In the genomic region with DNA sequence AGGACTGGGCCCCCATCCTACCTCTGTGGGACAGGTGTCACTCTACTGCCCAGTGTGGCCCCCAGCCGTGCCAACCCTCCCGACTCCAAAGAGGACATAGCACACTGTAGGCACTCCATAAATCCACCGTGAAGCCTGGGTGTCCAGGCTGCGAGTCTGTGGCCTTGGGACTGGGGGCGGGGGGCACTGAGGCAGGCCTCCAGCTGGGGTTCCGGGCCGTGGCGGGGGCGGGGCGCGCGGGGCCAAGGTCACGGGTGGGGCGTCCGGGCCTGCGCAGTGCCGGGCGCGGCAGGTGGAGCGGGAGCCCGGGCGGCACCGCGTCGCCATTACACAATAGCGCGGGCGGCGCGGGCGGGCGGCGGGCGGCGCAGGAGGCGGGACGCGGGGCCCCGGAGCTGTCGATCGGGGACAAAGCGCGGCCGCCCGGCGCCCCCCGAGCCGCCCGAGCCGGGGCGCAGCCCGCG, we compare ENCODE assay signal across 7 mouse cellular contexts. TPM values are rescaled to one million over a fixed set of nuclear protein-coding genes. Genes with fewer than 3 reads are reported as not detected.
DNase-seq lines count a peak whose midpoint lies in the region; ATAC-seq and TF ChIP-seq lines count a peak whose summit lies in the region.

A gene (plus strand): TSS at position 326 of the 464 bp plus-strand sequence.

- TF ChIP-seq POLR2A in small intestine, adult 2 months (IDR thresholded peaks at IDR 0.05; ENCODE audit: low read depth, low read length): peak; percentile 26; the same call in 1 of the 2 replicates

- peak; percentile 71 for ATAC-seq in hindbrain, embryonic 16.5 days

- H3K4me2 ChIP-seq in hindbrain, embryonic 16.5 days (ENCODE audit: low read length): peak within 1 kb of the TSS; percentile 94

- peak; percentile 70 for DNase-seq in ZHBTc4 (ENCODE audit: low read depth, low spot score)
- DNase-seq in cerebellum, postnatal 14 days: peak; percentile 85 to 89
- peak; percentile 80 for DNase-seq in gastrocnemius, postnatal 10 days
- peak; percentile 52 to 74 for DNase-seq in left cerebral cortex, postnatal 14 days (ENCODE audit: low spot score in 2 of 2)

- no peaks in the 10 kb centered on the region; the same call in 1 of the 2 replicates for H3K36me3 ChIP-seq in hindbrain, embryonic 16.5 days (ENCODE audit: control insufficient read depth, insufficient read depth, low read length)
- H3K36me3 ChIP-seq in megakaryocyte, embryonic 14.5 days (replicated peaks; ENCODE audit: low read length): peaks cover 32% of the 10 kb centered on the region
- H3K36me3 ChIP-seq in small intestine, adult 2 months (ENCODE audit: control insufficient read depth, insufficient read depth, low read length): peaks cover 23% of the 10 kb centered on the region

- H3K9me3 ChIP-seq in hindbrain, embryonic 16.5 days (ENCODE audit: control insufficient read depth, low read length): no peaks in the 10 kb centered on the region
- no peaks in the 10 kb centered on the region for H3K9me3 ChIP-seq in megakaryocyte, embryonic 14.5 days

- H3K27ac ChIP-seq in hindbrain, embryonic 16.5 days (ENCODE audit: low read depth, low read length): peak within 1 kb of the TSS; percentile 86
- peak within 1 kb of the TSS; percentile 99 for H3K27ac ChIP-seq in small intestine, adult 2 months (ENCODE audit: insufficient read depth, low read depth, low read length)

- no peak for TF ChIP-seq CTCF in small intestine, adult 2 months (IDR thresholded peaks at IDR 0.05; ENCODE audit: extremely low read depth, insufficient read length, insufficient replicate concordance, low read depth, low read length)

- no peaks in the 10 kb centered on the region for H3K27me3 ChIP-seq in hindbrain, embryonic 16.5 days (replicated peaks; ENCODE audit: control insufficient read depth, insufficient read depth, low read length)
- no peaks in the 10 kb centered on the region for H3K27me3 ChIP-seq in megakaryocyte, embryonic 14.5 days (replicated peaks)
- no peaks in the 10 kb centered on the region for H3K27me3 ChIP-seq in small intestine, adult 2 months (ENCODE audit: control insufficient read depth, insufficient read depth, low read length)

- H3K4me1 ChIP-seq in hindbrain, embryonic 16.5 days (ENCODE audit: control insufficient read depth, insufficient read depth, low read depth, low read length): peaks cover 34% of the 10 kb centered on the region
- H3K4me1 ChIP-seq in megakaryocyte, embryonic 14.5 days: peaks cover 49% of the 10 kb centered on the region
- H3K4me1 ChIP-seq in small intestine, adult 2 months (ENCODE audit: control insufficient read depth, insufficient read depth, insufficient read length, low read length): peaks cover 26% of the 10 kb centered on the region

- intact Hi-C loops in left cerebral cortex, postnatal 14 days (cut with DNase I): loop anchor here (10.0 kb wide), 2 partner anchors 54 to 164 kb away; a partner anchor contains a TSS

- WGBS in hindbrain, embryonic 16.5 days: 0% methylated on average over 10 of the region's 53 CpGs
- under 1% methylated on average over 42 of the region's 53 CpGs for WGBS in small intestine, adult 2 months

- H3K9ac ChIP-seq in hindbrain, embryonic 16.5 days (ENCODE audit: low read depth, low read length): peak within 1 kb of the TSS; percentile 100

- peak within 1 kb of the TSS; percentile 88 for H3K4me3 ChIP-seq in hindbrain, embryonic 16.5 days (ENCODE audit: low read length)
- H3K4me3 ChIP-seq in megakaryocyte, embryonic 14.5 days (replicated peaks): peak within 1 kb of the TSS; percentile 99
- H3K4me3 ChIP-seq in small intestine, adult 2 months (ENCODE audit: low read depth, low read length): peak within 1 kb of the TSS; percentile 96

RNA-seq across cellular contexts. Expression of the gene that starts here (rescaled TPM):
- 100 to 1,000 TPM; 614 to 667 TPM for total RNA-seq in gastrocnemius, postnatal 10 days (2021)
- 457 and 712 TPM in 2 replicates for polyA plus RNA-seq in hindbrain, embryonic 16.5 days (2015; fragmentation: Nextera tagmentation; extraction: Ambion mirVana)
- total RNA-seq in left cerebral cortex, postnatal 14 days (2021): 100 to 1,000 TPM; 573 to 615 TPM
- 2,412 and 5,687 TPM in 2 replicates for polyA plus RNA-seq in megakaryocyte, embryonic 14.5 days (2012; ENCODE audit: insufficient read depth, low replicate concordance)
- polyA plus RNA-seq in small intestine, adult 2 months (2012; rRNA removed): 1,054 and 3,003 TPM in 2 replicates

Comparison
In these comparisons a context has a peak if more than half of its experiments do, and no peak if none do; other contexts are left out.
1. Peak in every context shown above with its lines: DNase-seq, ATAC-seq, H3K4me3 ChIP-seq and H3K27ac ChIP-seq.